Mouse (Mus musculus) spleen, adult 2 months (tissue): ENCODE results near the gene Plce1. TPM values are rescaled to one million over a fixed set of nuclear protein-coding genes. Genes with fewer than 3 reads are reported as not detected.

ENCODE experiments used
- DNase-seq, 2 experiments: peaks; one replicate each; pipeline versions ENCODE4 v3.0.0 to v3.0.0-alpha.2; 2012 to 2021; ENCODE audit warnings: low spot score in 2 of 2, low read depth in 1 of 2
- H3K27ac ChIP-seq: fragments of 200-500 bp; 2 replicates; pipeline ENCODE4 v1.5.1; 2012; ENCODE audit warnings: low read length, inconsistent platforms; ENCODE audit not compliant: insufficient read depth
- H3K27me3 ChIP-seq: fragments of 200-500 bp; 2 replicates; pipeline ENCODE4 v1.6.1; 2012; ENCODE audit warnings: mild to moderate bottlenecking, moderate library complexity, low read length, inconsistent platforms; ENCODE audit not compliant: control insufficient read depth, insufficient read depth
- H3K36me3 ChIP-seq: fragments of 200-500 bp; 2 replicates; pipeline ENCODE4 v1.6.1; 2012; ENCODE audit warnings: mild to moderate bottlenecking, low read length, inconsistent platforms; ENCODE audit not compliant: control insufficient read depth, insufficient read depth
- H3K4me1 ChIP-seq: fragments of 200-500 bp; 2 replicates; pipeline ENCODE4 v1.6.1; 2011; ENCODE audit warnings: inconsistent platforms; ENCODE audit not compliant: control insufficient read depth, insufficient read depth, insufficient read length
- H3K4me3 ChIP-seq: fragments of 200-500 bp; 2 replicates; pipeline ENCODE4 v1.5.1; 2011; ENCODE audit warnings: mild to moderate bottlenecking, inconsistent platforms; ENCODE audit not compliant: insufficient read depth, insufficient read length; ENCODE audit errors: extremely low read depth
- CTCF ChIP-seq: fragments of 200-500 bp; IDR thresholded peaks from 2 replicates; pipeline ENCODE4 v1.5.1; 2011; ENCODE audit warnings: mild to moderate bottlenecking, inconsistent platforms; ENCODE audit not compliant: insufficient read depth, insufficient read length, insufficient replicate concordance; ENCODE audit errors: extremely low read depth
- POLR2A ChIP-seq: fragments of 200-500 bp; IDR thresholded peaks from 2 replicates; pipeline ENCODE4 v1.6.1; 2011; ENCODE audit warnings: low read depth, low read length, inconsistent platforms
- WGBS: fragments of 180-500 bp; shearing (Covaris S2); methylation state at CpG from one replicate; pipeline ENCODE4 v1.1.7; 2018; 5-methylcytosine and 5-hydroxymethylcytosine counted together
- polyA plus RNA-seq: library from polyadenylated mRNA; depleted of rRNA; stranded (reverse); fragments of >200 nt; gene quantifications from 2 replicates; pipeline ENCODE4 v1.2.3, GENCODE M21; 2012

Plce1 gene
- polyA plus RNA-seq, 1 experiment: 1.7 TPM

- Histone ChIP-seq H3K27ac (no peak overlapping the region), H3K4me3 (no peak overlapping the region), H3K4me1 (no peaks in the 10 kb centered on the region), H3K36me3 (no peaks in the 10 kb centered on the region), H3K27me3 (no peaks in the 10 kb centered on the region)
- WGBS: 72% methylated on average over 9 of the region's 9 CpGs
- DNase-seq: no peak
- no peak for TF ChIP-seq CTCF
- no peak for TF ChIP-seq POLR2A
Observed at GRCm38 (mm10) chr19:38488103-38488912, 7.4 kb downstream of the Plce1 start.

GRCm38 (mm10) chr19:38498233-38498632, 17.3 kb downstream of the Plce1 start:
- no peaks in the 10 kb centered on the region for H3K4me1 ChIP-seq
- no peaks in the 10 kb centered on the region for H3K36me3 ChIP-seq
- TF ChIP-seq POLR2A: no peak
- no peak for TF ChIP-seq CTCF
- no peak overlapping the region for H3K4me3 ChIP-seq
- H3K27ac ChIP-seq: no peak overlapping the region
- WGBS: 73% methylated on average over 5 of the region's 5 CpGs
- no peaks in the 10 kb centered on the region for H3K27me3 ChIP-seq
- no peak for DNase-seq

- Histone ChIP-seq H3K36me3 (no peaks in the 10 kb centered on the region), H3K27ac (no peak overlapping the region), H3K4me1 (no peaks in the 10 kb centered on the region), H3K4me3 (no peak overlapping the region), H3K27me3 (no peaks in the 10 kb centered on the region)
- 41% methylated on average over 3 of the region's 3 CpGs for WGBS
- no peak for TF ChIP-seq POLR2A
- TF ChIP-seq CTCF: no peak
- DNase-seq: no peak
Observed at GRCm38 (mm10) chr19:38504597-38504996, 23.7 kb downstream of the Plce1 start.

DNA sequence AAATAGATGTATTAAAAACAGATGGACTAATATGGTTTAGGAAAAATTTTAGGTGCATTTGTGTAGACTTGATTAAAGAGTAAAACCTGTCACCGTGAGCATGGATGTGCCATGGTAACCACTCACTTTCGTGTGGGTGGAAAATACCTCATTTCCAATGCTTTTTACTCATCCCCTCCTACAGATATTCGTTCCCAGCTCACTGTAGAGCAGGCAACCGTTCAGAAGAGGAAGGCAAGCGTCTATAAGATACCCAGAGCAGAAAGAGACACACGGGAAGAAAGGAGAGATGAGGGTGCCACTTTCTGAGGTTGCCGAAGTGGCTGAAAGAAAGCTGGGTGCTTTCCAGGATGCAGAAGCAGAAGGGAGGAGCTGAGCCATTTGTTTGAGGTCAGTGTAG, 25.2 kb downstream of the Plce1 start:
- no peak for DNase-seq
- 75% methylated on average over 7 of the region's 7 CpGs for WGBS
- TF ChIP-seq POLR2A (no peak), CTCF (no peak)

GRCm38 (mm10) chr19:38507251-38507965, 26.5 kb downstream of the Plce1 start:
- Histone ChIP-seq H3K27me3 (no peaks in the 10 kb centered on the region), H3K27ac (no peak overlapping the region), H3K4me1 (no peaks in the 10 kb centered on the region), H3K4me3 (no peak overlapping the region), H3K36me3 (no peaks in the 10 kb centered on the region)
- DNase-seq: no peak
- TF ChIP-seq CTCF (no peak), POLR2A (no peak)
- WGBS: 84% methylated on average over 12 of the region's 12 CpGs

More for the DNA sequence above, 25.2 kb downstream of the Plce1 start:
- H3K27ac ChIP-seq: no peak overlapping the region
- no peak overlapping the region for H3K4me3 ChIP-seq
- H3K4me1 ChIP-seq: no peaks in the 10 kb centered on the region
- H3K36me3 ChIP-seq: no peaks in the 10 kb centered on the region
- H3K27me3 ChIP-seq: no peaks in the 10 kb centered on the region

DNA sequence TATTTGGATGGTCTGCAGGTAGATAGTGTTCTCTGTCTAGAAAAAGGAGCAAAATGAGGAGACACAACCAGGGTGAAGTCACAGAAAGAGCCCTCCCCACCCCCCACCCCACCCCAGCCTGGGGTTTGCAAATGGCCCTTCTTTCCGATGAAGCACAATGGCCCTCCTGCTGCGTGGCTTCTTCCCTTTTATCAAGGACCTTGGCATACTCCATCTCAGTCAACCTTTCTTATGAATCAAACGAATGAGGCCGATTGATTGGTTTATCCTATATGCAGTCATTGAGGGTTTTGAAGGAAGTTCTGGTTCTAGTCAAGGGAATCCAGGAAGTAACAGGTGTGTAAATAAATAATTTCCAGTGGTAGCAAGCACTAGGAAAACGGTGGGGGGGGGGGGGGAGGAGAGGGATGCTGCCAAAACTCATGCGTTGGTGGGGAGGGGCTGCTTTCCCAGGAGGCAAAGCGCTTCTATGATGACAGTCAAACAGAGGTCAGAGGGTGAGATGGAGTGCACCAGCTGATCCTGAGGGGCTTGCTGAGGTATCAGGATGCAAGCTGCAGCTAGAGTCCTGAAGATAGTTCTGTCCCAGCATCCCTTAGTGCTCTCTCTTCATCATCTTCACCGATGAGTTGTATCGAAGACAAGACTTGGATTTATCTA, 27.2 kb downstream of the Plce1 start:
- DNase-seq: no peak
- 83% methylated on average over 9 of the region's 9 CpGs for WGBS
- TF ChIP-seq POLR2A (no peak), CTCF (no peak)
- Histone ChIP-seq H3K4me3 (no peak overlapping the region), H3K27me3 (no peaks in the 10 kb centered on the region), H3K36me3 (no peaks in the 10 kb centered on the region), H3K27ac (no peak overlapping the region), H3K4me1 (no peaks in the 10 kb centered on the region)
